Mouse (Mus musculus) stomach, postnatal 0 days (tissue): ENCODE data around the gene Ptprm.

Experiments
- CTCF ChIP-seq: IDR thresholded peaks from 2 replicates; pipeline ENCODE4 v1.5.1; 2016; ENCODE audit warnings: antibody characterized with exemption, low read depth, mild to moderate bottlenecking, moderate library complexity
- EP300 ChIP-seq: optimal IDR thresholded peaks from 2 replicates; pipeline ENCODE3; 2016; ENCODE audit warnings: antibody characterized with exemption

- TF ChIP-seq EP300 (no peak), CTCF (no peak)
Observed at GRCm38 (mm10) chr17:67150441-67150840, 203.8 kb downstream of the Ptprm start.
